Mouse (Mus musculus) thymus, postnatal 0 days (tissue): Measurements from ENCODE around the gene Foxred1. TPM values are rescaled to one million over a fixed set of nuclear protein-coding genes. Genes with fewer than 3 reads are reported as not detected.

ENCODE experiments used
- polyA plus RNA-seq: library from polyadenylated mRNA; unstranded; fragments of >200 nt; fragmentation: Nextera tagmentation; extraction: Ambion mirVana; gene quantifications from 2 replicates; pipeline ENCODE4 v1.2.1, GENCODE M21; 2015

Foxred1 gene
- polyA plus RNA-seq, 1 experiment from 2014 or later = 35.7 TPM

Other genes with a start within 250 kb of the Foxred1 start
- 15.2 and 15.5 TPM in 2 replicates for gene St3gal4, start 91.8 kb downstream of the Foxred1 start, polyA plus RNA-seq
- gene Dcps, start 35.0 kb downstream of the Foxred1 start, polyA plus RNA-seq = 64.3 and 69.3 TPM in 2 replicates
- gene Srpr, start 10.9 kb downstream of the Foxred1 start, polyA plus RNA-seq = 93.5 and 101 TPM in 2 replicates
- 2.9 and 3.1 TPM in 2 replicates for gene Tirap, start 10.8 kb downstream of the Foxred1 start, polyA plus RNA-seq
- 33.1 and 35.1 TPM in 2 replicates for gene Fam118b, start 56.8 kb upstream of the Foxred1 start, polyA plus RNA-seq
- gene Rpusd4, start 56.8 kb upstream of the Foxred1 start, polyA plus RNA-seq = 34.7 and 39.2 TPM in 2 replicates
- 1.5 and 2.0 TPM in 2 replicates for gene Cdon, start 210.1 kb upstream of the Foxred1 start, polyA plus RNA-seq